Mouse (Mus musculus): ENCODE data around the gene Atf2.

DNA sequence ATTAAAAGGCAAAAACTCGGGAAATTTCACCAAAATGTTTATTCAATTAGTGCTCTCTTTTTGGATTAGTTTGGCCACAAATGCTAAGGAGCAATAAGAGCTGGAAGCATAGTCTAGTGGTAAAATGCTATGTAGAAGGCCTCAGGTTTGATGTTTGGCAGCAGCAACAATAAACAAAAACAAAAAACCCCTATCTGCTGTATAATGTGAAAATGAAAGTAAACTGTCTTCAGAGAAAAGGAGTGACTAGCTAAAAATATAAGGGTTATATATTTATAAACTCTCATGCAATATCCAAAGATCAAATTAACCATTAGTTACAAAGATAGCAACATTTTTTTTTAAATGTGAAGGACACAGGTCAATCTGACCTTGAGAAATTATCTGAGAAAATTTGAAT lies 36.2 kb downstream of the Atf2 start:
- TF ChIP-seq CTCF (IDR thresholded peaks at IDR 0.05; ENCODE audit: low read depth) (no peak), EP300 (IDR thresholded peaks at IDR 0.05; ENCODE audit: low read depth) (no peak)
